Mouse (Mus musculus) heart, adult 8-10 months (tissue): ENCODE data around the gene Gm28048. TPM values are rescaled to one million over a fixed set of nuclear protein-coding genes. Genes with fewer than 3 reads are reported as not detected.

Source experiments
- DNase-seq: peaks from one replicate; pipeline ENCODE4 v3.0.0; 2022; ENCODE audit warnings: low spot score
- total RNA-seq, 4 experiments: library from RNA; stranded (reverse); gene quantifications; 2 replicates each; pipeline ENCODE4 v1.2.4; 2022

The Gm28048 gene
- 1 to 10 TPM; 2.4 to 7.1 (median 4.1) TPM for total RNA-seq

DNA sequence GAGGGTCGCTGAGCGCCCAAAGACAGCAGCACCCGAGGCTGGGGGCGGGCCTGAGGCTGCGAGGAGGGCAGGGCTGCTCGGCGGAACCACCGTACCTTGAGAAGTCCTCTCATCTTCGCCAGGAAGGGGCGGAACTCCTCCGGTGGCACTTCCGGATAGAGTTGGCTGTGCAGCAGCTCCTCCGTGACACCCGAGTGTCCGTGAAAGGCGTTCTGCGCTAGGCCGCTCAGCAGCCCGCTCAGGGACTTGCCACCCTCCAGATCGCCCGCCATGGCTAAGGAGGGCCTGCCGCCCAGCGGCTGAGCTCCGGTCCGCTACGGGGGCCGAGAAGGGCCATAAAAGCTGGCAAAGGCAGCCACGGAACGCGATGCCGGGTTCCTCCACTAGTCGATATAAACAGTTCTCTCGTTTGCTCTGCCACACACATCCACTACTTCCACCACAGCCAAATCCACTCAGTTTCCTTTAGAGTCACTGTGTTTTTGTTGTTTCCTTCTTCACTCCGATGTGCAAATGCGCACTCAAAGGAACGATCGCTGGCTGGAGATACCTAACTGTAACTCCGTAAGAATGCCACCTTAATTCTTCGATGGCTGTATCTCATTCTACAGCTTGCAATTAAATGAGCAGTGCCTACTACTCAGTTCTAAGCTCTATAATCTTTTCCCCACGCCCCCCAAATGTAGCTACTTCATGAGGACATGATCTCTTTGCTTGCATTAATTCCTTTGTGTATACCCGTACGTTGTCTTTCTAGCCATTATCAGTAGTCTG lies at the start of gene Gm28048, which contains the start of gene Commd1:
Gene Gm28048, minus strand, starts transcription at position 107 of the 774 bp plus-strand sequence.
Gene Commd1, minus strand, starts transcription at position 399 of the 774 bp plus-strand sequence.
- DNase-seq: peak; percentile 96

DNA sequence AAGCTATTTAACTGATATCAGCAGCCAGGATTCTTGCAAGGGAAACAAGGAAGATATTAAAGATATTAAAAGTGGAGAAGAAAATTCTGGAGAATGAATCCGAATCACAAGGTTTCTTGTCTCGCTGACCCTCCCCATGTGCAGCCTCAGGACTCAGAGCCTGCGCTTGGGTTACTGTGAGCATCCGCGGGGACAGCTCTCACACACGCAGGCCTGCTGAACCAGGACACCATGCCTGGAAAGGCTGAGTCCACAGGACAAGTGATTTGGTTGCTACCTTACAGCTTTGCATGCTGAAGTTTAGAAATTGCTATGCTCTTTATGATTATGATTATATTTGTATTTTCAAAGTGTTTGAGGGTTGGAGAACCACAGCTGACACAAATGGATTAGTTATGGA lies 47.5 kb upstream of the Gm28048 start:
- DNase-seq: no peak

DNA sequence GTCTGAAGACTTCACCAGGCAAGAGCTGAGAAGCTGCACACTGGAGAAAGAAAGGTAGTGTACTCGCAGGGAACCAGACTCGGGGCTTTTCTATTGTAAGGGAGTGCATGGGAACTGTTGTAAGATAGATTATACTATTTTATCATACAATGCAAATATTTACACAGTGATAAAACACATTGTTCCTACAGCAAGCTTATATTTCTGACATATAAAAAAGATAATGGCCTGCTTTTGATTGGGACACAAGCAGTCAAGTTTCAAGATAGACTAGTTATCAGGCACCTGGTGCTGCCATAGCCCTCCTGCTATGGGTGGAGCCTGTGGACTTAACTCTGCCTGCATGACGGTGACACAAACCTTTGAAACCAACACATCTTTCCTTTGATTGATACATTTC lies 47.1 kb upstream of the Gm28048 start:
- no peak for DNase-seq

GRCm38 (mm10) chr11:23024169-23024568 lies 42.3 kb upstream of the Gm28048 start:
- DNase-seq: no peak

DNA sequence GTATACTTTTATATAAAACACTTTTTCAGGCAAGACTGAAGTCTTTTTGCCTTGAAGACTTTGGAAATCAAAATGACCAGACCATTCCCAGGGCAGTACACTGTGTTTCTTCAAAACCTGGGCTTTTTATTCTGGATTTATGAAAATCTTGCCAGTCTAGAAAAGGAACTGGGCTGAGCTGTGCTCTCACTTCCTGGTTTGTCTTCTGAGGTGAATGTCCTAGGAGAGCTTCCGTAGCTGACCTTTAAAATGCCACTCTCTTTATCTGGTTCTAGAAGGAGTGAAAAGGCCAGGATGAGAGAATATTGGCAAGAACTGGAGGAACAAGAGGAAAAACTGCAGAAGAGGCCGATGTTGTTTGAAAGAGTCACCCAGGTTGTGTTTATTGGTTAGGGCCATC lies 41.3 kb upstream of the Gm28048 start:
- DNase-seq: no peak

GRCm38 (mm10) chr11:23020841-23021240 lies 39.0 kb upstream of the Gm28048 start:
- no peak for DNase-seq

GRCm38 (mm10) chr11:23020116-23020770 lies 38.4 kb upstream of the Gm28048 start:
- no peak for DNase-seq

DNA sequence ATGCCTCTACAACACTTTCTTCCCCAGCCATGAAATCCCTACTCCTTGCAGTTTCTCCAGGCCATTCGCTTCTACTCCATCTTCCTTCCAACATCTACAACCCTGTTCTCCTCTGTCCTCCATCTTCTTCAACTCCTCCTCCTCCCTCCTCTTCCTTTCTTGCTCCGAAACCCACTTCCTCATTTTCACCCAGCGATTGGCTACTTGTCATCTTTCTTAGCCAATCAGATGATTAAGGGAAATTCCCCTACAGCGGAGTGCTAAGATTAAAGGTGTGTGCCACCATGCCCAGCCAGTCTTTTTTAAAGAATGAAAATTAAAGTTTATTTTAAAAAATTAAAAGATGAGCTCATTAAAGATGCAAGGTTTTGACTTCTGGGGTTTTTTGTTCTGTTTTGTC lies 36.1 kb upstream of the Gm28048 start:
- no peak for DNase-seq

DNA sequence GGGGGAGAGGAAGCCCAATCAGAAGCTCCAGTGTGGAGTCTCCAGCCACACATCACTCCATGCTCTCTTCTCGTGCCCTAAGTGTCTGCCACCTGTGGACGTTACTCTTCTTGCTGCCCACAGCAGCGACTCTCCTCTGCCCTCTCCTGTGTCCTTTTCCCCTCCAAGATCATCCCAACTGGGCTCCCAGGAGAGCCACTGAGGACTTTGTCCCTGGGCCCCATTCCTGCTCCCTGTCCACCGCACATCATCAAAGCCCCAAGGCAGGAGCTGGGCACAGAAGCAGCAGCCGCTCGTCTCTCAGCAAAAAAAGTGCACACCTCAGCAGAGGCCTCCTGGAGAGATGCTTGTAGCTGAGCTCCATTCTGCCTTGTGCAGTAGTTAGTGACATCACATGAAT lies 33.1 kb upstream of the Gm28048 start:
- DNase-seq: no peak

DNA sequence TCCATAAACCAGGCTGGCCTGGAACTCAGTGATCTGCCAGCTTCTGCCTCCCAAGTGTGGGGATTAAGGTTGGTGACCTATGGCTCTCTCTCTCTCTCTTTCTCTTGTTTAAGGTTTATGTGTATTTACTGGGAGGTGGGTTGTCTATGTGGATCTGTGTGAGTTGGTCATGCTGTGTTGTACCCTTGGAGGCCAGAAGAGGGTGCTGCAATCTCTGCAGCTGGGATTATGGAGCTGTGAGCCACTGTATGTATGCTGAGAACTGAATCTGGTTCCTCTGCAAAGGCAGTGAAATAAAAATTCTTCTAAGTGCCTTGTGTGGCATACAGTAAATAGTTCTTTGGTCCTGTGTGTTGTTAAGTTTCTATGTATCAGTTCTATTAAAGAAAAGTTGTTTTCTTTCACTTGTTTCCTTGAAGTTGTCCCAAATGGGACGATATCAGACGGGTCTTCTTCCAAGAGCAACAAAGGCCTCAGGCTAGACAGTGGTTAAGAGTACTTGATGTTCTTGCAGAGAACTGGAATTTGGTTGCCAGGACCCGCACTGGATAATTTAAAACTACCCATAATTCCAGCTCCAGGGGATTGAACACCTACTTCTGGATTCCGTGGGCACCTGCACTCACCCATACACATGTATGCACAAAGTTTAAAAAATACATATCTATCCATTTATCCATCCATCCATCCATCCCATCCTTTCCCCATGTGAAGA lies 31.8 kb upstream of the Gm28048 start:
- DNase-seq: no peak

DNA sequence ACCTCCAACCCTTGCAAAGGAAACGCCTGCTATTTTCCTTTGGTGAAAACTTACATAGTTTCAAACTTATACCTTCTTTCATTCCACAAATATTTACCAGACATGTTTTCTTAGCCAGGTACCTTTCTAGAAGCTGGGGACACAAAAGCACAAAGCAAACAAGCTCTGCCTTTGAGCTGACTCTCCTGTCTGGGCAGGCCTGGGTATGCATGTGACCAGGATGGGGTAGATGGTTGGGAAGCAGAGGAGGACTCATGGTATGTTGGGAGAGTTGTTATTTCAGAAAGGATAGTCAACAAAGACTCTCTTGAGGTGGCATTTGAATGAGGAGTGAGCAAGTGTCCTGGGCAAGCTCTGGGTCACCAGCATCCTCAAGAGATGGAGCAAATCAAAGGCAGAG lies 31.2 kb upstream of the Gm28048 start:
- no peak for DNase-seq

DNA sequence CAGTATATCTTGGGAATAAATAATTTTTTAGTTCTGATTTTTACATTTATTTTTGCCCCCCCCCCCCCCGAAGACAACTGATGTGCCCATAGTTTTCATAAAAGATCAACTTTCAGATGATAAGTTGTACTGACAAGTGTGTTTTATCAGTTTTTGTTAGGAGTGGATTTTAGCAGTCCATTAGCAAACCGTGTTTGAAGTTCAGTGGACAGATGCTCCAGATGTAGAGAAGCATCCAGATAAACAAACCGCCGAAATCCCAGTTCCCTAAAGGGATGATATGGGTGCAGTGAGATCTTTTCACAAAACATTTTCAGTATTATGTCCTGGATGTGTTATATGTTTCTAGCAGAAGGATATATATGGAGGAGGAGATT lies 26.9 kb upstream of the Gm28048 start:
- DNase-seq: no peak

GRCm38 (mm10) chr11:23008181-23008823 lies 26.4 kb upstream of the Gm28048 start:
- peak; percentile 70 for DNase-seq

DNA sequence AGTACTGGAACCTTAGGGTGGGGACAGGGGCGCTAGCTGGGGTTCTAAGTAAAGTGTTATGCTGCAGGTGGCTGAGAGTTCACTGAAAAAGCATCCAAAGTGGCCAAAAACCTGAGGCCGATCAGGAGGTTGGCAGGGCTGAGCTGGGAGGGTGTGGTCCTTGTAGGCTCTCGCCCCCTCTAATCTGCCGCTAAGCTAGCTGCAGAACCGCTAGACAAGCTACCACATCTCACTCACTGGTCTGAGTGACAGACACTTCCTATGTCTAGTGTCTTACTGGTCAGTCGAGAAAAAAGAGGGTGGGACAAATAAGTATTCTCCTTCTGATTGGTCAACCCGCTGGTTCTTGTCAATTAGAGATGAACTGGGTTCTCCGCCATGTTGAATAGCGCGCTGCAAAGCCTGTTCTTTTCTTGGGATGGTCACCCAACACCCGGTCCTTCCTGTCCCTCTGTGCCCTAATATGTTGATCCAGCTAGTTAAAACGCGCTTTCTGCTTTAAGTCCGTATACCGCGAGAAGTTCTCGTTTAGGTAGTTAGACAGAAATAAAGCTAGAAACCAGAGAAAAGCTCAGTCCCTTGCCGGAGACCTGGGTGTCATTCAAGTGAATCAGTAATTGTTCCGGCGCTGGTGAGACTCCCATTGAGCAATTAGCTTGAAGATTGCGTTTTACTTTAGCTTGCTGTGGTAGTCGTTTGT lies 25.7 kb upstream of the Gm28048 start, which contains the start of gene Fam161a:
Gene Fam161a, plus strand, starts transcription at position 51 of the 700 bp plus-strand sequence.
- DNase-seq: peak; percentile 97

DNA sequence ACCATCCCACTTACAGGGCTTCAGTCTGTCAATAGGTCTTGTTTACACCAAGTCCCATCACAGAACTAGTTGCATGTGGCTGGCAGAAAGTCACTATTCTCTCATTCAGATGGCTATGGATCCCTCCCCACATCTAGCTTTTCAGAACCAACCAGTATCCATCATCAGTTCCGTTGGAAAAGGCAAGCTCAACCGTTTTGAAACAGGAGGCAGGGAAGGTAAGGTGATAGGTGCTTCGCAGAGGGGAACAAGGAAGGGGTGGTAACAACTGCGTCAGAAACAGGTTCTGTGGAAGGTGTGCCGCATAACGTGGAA lies 25.2 kb upstream of the Gm28048 start:
- DNase-seq: no peak

- DNase-seq: no peak
Observed at GRCm38 (mm10) chr11:23005276-23005675, 23.4 kb upstream of the Gm28048 start.

- DNase-seq: no peak
Observed at GRCm38 (mm10) chr11:22998308-22998707, 16.4 kb upstream of the Gm28048 start.

- DNase-seq: no peak
Observed at GRCm38 (mm10) chr11:22995461-22995860, 13.6 kb upstream of the Gm28048 start.

DNA sequence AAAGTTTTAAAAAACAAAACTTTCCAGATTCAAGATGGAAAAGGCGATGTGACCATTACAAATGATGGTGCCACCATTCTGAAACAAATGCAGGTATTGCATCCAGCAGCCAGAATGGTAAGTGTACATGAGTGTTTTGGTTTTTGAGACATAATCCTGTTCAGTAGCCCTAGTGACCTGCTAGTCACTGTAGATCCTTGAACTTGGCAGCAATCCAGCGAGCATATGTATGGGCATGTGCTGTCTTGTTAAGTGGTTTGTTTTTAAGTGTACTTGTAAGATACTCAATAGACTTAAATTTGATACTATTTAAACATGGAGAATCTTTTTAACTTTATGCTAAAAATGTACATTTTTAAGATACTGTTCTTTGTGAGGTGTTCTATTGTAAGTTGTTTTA lies 12.4 kb upstream of the Gm28048 start:
- no peak for DNase-seq

DNA sequence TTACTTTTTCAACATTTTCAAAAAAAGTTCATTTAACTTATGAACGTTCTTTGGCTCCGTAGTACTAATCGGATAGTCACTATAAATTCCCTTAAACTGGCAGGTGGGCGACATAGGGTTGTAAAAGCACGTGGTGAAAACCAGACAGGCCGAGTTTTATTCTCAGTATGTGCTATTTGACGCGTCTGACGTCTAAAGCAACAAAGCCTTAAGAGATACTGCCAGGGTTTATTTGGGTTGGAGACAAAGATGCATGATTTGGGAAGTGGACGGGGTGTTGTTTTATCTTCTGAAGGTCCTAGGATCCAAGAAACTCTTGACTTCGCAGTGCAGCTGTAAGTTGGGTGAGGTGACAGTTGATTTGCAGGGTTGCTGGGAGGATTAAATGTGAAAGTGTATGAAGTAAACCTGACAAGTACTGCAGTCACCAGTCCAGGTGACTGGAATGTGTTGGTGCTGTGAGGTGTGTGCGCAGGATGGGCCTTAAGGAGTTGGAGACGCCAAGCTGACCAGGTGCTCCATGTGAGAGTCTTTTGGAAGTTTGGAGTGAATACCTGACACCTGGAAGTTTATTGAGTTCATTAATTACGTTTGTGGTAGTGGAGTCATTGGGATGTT lies 9.4 kb upstream of the Gm28048 start:
- DNase-seq: no peak
